Mouse (Mus musculus) frontal cortex, adult 2 months (tissue): ENCODE measurements around the gene Txlnb. TPM values are rescaled to one million over a fixed set of nuclear protein-coding genes. Genes with fewer than 3 reads are reported as not detected.
"Not testable (repeated sequence)": the region's sequence is repeated elsewhere in the genome, so short reads cannot be mapped to it uniquely, and the experiment has no call there.

Source experiments
- DNase-seq, 2 experiments: peaks; one replicate each; pipeline ENCODE4 v3.0.0; 2022; ENCODE audit warnings: low spot score in 1 of 2; ENCODE audit errors: extremely low spot score in 1 of 2
- polyA plus RNA-seq: library from polyadenylated mRNA; depleted of rRNA; stranded (reverse); fragments of >200 nt; gene quantifications from 2 replicates; pipeline ENCODE4 v1.2.3, GENCODE M21; 2012; rRNA removed

The Txlnb gene
- polyA plus RNA-seq, 1 experiment = 1.4 TPM

DNA sequence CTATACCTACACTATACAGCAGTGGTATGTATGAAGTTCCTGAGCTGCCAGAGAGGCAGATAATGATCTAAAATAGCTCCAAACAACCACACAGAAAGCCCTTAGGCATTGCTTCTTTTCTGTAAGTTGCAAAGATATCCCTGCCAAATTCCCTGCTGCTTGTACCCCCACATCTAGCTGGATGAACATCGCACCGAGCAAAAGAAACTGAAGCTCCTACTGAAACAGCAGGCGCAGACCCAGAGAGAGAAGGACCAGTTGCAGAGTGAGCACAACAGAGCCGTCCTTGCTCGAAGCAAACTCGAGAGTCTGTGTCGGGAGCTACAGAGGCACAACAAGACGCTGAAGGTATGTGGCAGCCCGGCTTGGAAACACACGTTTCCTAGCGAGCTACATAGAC, 19.0 kb downstream of the Txlnb start:
- DNase-seq = no peak

DNA sequence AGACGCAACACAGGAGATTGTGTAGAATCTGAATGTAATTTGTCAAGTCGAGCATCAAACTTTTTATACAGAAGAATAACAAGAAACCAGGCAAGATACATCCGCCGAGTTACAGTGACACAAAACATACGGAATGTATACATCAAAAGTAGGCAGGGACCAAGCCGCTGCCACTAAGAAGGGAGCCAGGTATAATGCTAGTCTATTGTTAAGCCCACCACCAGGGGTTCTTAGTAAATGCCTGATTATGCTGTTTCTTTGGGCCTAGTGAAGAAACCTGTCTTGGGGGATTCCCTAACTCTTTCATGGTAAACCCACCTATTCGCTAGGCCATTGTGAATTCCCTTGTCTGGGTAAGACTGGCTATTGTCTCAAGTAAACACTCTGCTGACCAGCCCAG, 24.4 kb downstream of the Txlnb start:
- not testable (repeated sequence) for DNase-seq

DNA sequence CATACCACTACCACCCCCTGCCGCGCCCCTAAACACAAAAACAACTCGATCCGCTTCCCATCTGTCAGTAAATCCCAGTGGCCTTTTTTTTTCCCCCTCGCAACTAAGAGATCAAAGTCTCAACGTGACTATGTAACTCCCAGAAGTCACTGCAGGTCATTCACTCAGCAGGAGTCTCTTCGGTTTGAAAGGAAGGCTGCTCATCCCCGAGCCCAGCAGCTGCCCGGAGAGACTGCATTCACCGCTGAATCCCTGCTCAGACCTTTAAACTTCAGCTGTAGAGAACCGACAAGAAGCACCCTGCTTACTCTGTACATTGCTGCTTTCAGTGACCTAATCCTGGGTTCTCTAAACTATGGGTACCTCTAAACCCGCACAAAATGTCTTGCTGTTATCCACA, 31.4 kb downstream of the Txlnb start:
- DNase-seq = no peak

DNA sequence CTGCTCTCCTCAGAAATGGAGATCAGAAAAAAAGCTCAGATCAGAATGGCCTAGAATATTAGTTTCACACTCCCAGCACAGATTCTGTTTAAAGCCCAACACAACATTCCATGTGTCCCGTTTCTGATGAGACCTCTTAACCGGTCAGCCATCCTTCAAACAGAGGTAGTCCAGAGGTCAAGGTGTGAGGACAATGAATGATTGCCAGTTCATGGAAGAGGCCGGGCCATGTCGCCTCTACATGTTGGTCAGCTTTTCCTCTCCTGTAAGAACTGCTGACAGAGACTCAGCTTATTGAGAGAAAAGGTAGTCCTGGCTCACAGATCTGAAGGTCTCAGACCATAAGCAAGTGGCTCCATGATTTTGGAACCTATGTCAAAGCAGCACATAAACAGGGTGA, 33.2 kb downstream of the Txlnb start:
- DNase-seq = no peak

DNA sequence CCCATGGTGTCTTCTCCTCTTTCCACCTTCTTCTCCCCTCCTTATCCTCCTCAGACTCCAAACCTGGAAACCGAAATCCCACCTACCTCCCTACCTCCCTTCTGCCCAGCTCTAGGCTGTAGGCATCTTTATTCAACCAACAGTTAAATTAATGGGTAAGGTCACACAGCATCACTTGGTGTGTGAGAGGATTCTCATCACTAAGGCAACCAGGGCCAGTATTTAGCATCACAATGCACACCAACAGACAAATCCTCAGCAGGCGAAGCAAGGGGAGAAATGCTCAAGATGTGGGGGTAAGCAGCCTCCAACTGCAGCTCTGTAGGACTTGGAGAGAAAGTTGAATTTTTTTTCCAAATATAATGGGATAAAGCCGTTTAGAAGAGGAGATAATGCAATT, 35.0 kb downstream of the Txlnb start:
- no peak for DNase-seq

DNA sequence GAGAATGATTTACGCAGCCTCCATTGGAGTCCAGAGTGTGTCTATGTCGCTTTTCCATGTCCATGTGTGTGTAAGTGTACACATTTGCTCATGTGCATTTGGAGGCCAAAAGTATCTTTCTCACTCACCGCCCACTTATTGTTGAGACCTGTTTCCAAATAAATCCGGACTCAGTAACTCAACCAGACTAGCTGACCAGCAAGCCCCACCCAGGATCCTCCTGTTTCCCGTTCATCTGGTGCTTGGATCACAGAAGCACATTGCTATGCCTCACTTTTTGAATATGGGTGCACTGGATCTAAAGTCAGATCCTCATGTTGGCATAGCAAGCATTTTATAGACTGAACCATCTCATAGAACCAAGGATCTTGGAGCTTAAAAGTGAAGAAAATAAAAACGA, 39.0 kb downstream of the Txlnb start:
- DNase-seq = no peak

DNA sequence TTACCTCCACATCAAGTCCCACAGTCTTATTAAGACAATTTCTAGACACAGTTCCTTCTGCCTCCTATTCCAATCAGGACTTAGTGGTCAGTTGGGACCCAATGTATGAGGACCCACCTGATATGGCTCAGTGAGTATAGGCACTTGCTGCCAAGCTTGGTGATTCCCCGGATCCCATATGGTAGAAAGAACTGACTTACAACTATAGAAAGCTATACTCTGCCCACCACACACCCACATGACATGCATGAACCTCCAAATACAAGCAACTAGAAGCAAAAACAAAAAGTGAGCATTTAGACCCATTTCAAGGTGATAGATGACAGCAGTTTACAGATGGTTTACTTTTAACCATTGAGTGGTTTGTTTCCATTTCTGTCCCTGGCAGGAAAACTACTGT, 40.2 kb downstream of the Txlnb start:
- DNase-seq = peak in 1 of 2 experiments; percentile 22

DNA sequence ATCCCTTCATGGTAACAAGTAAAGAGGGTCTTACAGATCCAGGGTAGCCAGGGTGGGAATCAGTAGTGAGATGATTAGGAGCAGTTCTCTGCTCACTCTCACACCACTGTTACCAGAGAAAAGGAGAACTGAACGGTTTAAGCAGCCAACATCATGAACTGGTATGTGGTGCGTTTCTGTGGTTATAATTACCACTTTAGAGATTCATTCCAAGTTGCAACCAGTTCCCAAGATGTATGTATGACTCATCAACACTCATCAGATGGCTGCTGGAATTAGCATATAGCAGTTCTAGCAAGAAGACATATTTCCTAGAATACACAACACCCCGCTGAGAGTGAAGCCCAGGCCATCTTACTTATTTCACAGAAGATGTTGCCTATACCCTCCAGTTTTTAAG, 46.0 kb downstream of the Txlnb start:
- peak; percentile 66 to 76 for DNase-seq

DNA sequence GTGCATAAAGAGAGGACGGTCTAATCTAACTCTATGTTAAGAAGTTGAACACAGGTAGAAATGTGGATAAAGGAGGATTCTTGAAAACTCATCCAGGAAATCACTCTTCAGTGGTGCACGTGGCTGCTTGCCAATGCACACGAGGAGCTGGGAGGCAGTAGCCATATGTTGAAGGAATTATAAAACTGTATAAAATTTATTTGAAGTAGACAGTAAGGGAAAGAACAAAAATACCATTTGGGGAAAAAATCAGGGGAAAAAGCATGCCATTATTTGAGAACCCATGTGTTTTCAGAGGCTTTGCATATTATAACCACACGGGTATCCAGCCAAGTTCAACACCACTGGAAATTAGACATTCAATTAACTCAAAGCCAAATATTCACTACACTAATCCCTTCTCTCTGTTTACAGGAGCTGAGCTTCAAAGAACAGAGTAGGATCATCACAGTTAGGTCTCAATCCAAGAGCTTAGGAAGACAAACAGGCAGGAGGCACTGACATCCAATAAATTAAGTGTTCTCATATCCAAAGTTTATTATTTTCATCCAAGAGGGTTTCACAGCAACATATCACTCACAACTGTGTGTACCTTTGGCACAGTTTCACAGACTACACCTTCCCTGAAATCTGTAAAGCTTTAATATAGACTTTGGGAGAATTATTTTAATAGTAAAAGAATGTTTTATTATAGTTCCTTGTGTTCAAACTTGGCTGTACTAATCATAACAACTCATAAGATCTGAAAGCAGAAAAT, 48.9 kb downstream of the Txlnb start:
- DNase-seq = peak in 1 of 2 experiments; percentile 45

DNA sequence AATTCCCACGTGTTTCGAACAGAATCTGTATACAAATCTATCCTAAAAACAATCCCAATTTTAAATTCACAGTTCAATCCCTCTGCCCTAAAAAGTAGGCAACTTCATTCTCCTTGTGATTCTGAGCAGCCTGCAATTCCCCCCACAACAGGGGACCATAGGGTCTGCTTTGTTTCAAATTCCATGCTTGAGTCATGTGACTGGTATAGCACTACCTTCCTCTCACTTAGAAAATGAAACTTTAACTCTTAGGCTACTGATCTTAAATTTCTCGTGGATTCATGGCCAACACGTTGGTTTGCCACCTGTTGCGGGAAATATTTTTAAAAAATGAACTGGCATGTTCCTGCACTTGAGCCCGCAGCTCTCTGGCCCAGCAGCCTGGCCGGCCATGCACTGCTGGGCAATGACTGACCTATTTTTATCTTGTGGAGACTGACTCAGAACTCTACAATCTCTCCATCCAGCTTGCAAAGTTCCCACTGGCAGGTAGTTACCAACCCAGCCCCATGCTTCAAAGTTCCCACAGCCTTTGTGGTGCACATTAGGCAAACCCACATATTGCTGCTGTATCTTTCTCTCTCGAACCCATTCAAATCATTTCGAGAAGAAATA, 61.7 kb downstream of the Txlnb start:
- DNase-seq = no peak

DNA sequence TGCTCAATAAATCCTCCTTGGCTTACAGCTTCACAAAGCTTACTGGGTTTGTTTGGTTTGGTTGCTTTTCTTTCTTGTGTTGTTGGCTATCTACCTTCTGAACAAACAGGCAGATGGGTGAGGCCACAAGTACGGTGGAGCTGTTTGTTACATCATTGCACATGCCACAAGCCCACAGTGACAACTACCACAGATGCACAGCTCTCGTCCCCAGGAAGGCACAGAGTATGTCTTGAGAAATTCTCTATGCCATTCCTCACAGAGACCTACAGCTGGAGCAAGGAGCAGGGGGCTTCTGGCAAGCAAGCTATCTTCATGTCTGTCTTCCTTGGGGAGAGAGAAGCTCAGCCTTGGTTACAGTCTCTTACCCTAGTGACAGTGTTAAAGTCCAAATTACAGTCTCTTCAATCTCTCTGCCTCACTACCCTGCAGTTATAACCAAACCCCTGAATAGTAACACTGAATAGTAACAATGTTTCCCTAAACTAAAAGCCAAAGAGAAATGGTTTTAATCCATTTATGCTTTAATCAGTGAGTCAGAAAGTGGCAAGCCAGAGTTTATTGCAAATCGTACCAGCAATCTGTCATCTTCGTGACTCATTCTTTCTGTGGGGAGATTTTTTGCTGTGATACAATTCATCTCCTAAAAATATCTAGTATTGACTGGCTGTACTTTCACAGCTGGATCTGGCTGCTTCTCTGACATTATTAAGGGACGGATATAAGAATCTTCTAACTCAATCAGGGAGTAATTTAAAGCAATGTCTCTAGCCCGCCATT, 64.9 kb downstream of the Txlnb start:
- DNase-seq = peak in 1 of 2 experiments; percentile 57

DNA sequence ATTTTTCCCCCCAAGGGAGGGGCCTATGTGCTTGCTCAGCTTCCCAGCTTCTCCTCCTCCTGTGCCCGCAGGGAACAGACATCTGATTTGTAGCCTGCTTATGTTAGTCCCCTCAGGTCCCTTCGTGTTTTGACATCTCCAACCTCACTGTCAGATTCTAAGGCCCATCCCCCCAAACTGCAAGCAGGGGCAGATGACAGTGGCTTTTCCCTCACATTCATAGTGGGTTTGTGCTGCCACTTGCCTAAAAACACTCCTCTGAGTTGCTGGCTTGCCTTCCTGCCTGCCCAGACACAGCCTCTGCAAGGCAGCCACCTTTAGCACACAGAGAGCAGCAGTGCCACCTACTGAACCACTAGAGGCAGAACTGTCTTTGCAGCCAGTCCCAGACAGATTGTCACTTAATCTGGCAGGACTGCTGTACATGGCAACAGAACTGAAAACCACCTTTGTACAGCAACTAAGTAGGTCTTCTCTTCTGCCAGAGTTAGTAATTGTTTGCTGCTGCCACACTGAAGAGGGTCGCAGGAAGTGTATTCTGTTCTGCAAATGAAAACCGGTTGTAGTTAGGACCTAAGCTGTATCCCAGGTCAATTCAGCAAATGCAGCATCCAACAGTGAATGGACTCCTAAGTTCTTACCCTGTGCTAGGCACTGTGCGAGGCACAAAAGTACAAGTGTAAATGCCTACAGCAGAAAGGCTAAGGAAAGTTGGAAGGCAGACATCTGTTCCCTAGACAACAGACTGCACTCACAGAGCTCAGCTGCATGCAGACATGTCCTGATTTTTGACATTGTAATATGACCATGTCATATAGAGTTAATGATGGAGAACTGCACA, 74.0 kb downstream of the Txlnb start:
- peak; percentile 46 to 85 for DNase-seq

DNA sequence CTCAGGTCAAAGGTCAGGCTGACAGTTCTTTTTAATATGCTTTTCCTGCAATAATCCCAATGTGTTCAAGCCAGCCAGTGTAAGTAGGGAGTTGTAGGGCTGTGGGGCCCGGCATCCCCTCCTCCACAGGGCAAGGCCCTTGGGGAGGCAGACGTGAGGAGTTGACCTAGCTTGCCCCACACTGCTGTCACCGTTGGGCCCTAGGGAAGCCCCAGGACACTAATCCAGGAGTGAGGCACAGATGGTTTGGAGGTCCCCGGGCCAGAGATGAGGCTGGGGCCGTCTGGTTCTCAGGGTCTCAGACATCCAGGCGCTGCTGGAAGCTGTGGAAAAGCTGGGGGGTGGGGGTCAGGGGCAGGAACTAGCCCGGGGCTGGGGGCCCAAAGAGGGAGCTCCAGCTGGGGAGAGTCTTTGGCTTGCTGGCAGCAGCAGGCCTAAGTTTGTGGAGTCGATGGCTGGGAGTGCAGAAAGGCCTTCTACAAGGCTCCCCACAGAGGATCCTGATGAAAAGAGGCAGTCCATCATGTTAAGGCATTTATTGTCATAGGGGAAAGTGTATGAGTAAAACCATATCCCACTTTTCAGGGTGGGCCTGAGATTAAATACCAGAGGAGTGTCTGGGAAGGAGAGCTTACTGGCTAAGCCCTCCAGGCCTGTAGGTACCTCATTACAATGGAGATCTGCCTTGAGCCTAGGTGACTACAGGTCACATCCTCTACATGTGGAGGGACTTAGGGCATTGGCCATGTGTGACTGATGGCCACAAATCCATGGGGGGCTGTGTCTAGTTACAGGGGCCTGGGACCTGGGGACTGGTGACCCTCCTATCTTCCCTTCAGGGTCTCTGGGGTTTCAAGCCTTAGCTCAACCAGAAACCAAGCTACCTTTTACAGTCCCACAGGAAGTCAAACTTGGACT, 82.2 kb downstream of the Txlnb start:
- DNase-seq = no peak

DNA sequence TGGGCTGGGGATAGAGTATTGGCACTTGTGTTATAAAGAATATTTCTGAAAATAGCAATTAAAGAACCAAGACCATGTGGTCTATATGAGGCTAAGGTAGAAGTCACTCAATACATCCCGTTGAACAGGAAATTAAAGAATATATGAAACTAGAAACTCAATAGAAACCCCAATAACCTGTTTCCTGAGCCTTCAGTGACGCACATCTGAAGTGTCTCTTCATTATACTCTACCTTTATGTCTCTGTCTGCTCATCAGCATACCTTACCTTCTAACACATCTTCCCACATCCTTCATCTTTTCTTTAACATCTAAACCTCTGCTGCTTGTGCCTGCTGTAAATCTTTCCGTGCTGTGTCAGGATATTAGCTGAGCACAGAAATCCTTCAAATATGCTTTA, 84.0 kb downstream of the Txlnb start:
- DNase-seq = no peak

DNA sequence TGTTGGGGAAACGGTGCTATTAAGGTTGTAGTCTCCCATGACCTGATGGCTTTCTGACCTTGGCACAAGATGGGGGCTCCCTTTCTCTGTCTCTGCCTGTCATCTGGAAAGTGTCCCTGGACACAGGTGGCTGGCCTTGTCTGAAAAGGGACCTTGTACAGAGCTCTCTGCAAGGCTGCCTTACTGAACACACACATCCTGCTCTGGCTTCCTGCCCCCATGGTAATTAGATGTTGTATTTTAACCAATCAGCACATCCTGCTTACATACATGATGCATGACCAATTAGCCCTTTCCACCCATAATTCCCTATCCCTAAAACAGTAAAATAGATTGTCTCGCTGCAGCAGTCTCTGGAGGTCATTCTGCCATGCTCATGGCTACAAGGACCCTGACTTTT, 84.7 kb downstream of the Txlnb start:
- no peak for DNase-seq

Other genes with a start within 250 kb of the Txlnb start
- 75.0 and 91.6 TPM in 2 replicates for gene Cited2, start 73.0 kb upstream of the Txlnb start, polyA plus RNA-seq
- gene Heca, start 151.8 kb downstream of the Txlnb start, polyA plus RNA-seq = 14.9 and 17.4 TPM in 2 replicates
- gene Abracl, start 227.1 kb downstream of the Txlnb start, polyA plus RNA-seq = 22.5 and 23.2 TPM in 2 replicates